Mouse (Mus musculus) stomach, postnatal 0 days (tissue): Measurements from ENCODE around the gene Insig1. TPM values are rescaled to one million over a fixed set of nuclear protein-coding genes. Genes with fewer than 3 reads are reported as not detected.

Experiments used
- ATAC-seq: fragments of 200-750 bp; cut with Nextera tagmentation; 2 replicates; pipeline ENCODE4 v1.8.0; 2017; ENCODE audit not compliant: low FRiP score, low TSS enrichment
- DNase-seq: peaks from one replicate; pipeline ENCODE4 v3.0.0-alpha.2; 2016; ENCODE audit warnings: low spot score
- H3K27ac ChIP-seq: fragments of 300-500 bp; sonication (generic); replicated peaks from 2 replicates; pipeline ENCODE4 v1.5.1; 2014; ENCODE audit warnings: mild to moderate bottlenecking, control low read depth
- H3K27me3 ChIP-seq: fragments of 300-500 bp; sonication (generic); 2 replicates; pipeline ENCODE4 v1.6.1; 2014; ENCODE audit warnings: low read length; ENCODE audit not compliant: control insufficient read depth, insufficient read depth
- H3K36me3 ChIP-seq: fragments of 300-500 bp; sonication (generic); 2 replicates; pipeline ENCODE4 v1.6.1; 2014; ENCODE audit warnings: low read length, mixed read lengths; ENCODE audit not compliant: control insufficient read depth, insufficient read depth
- H3K4me1 ChIP-seq: fragments of 300-500 bp; sonication (generic); replicated peaks from 2 replicates; pipeline ENCODE4 v1.6.1; 2014; ENCODE audit warnings: antibody characterized with exemption; ENCODE audit not compliant: control insufficient read depth, insufficient read depth
- H3K4me2 ChIP-seq: fragments of 300-500 bp; sonication (generic); replicated peaks from 2 replicates; pipeline ENCODE4 v1.6.1; 2014; ENCODE audit warnings: low read depth, mild to moderate bottlenecking, control low read depth, moderate library complexity
- H3K4me3 ChIP-seq: fragments of 300-500 bp; sonication (generic); 2 replicates; pipeline ENCODE4 v1.5.1; 2014; ENCODE audit warnings: low read depth, low read length, control low read depth
- H3K9ac ChIP-seq: fragments of 300-500 bp; sonication (generic); 2 replicates; pipeline ENCODE4 v1.6.1; 2014; ENCODE audit warnings: mild to moderate bottlenecking, low read length, control low read depth, mixed read lengths
- H3K9me3 ChIP-seq: fragments of 300-500 bp; sonication (generic); 2 replicates; pipeline ENCODE4 v1.6.1; 2016; ENCODE audit warnings: low read length; ENCODE audit not compliant: control insufficient read depth
- CTCF ChIP-seq: IDR thresholded peaks from 2 replicates; pipeline ENCODE4 v1.5.1; 2016; ENCODE audit warnings: antibody characterized with exemption, low read depth, mild to moderate bottlenecking, moderate library complexity
- EP300 ChIP-seq: optimal IDR thresholded peaks from 2 replicates; pipeline ENCODE3; 2016; ENCODE audit warnings: antibody characterized with exemption
- WGBS: fragments of 180-500 bp; shearing (Covaris S2); extraction: QIAGEN DNeasy Blood & Tissue Kit; methylation state at CpG from one replicate; pipeline ENCODE4 v1.1.7; 2014; 5-methylcytosine and 5-hydroxymethylcytosine counted together
- polyA plus RNA-seq: library from polyadenylated mRNA; unstranded; fragments of >200 nt; fragmentation: Nextera tagmentation; extraction: Ambion mirVana; gene quantifications from 2 replicates; pipeline ENCODE4 v1.2.1, GENCODE M21; 2015

Insig1 gene
- polyA plus RNA-seq, 1 experiment from 2014 or later: 67.7 TPM

- peak; percentile 99 for ATAC-seq
- 45% methylated on average over 2 of the region's 2 CpGs for WGBS
- TF ChIP-seq CTCF: no peak
- Histone ChIP-seq H3K4me1 (no peaks in the 10 kb centered on the region), H3K9me3 (no peaks in the 10 kb centered on the region), H3K27me3 (no peaks in the 10 kb centered on the region), H3K9ac (no peak overlapping the region), H3K4me2 (no peak overlapping the region), H3K27ac (peak overlapping the region; percentile 65; the same call in 1 of the 2 replicates), H3K4me3 (no peak overlapping the region), H3K36me3 (no peaks in the 10 kb centered on the region; the same call in 1 of the 2 replicates)
- peak; percentile 88 for DNase-seq
Observed at GRCm38 (mm10) chr5:28055450-28055849, 15.7 kb upstream of the Insig1 start.

- no peak overlapping the region for H3K4me3 ChIP-seq
- no peak overlapping the region for H3K4me2 ChIP-seq
- WGBS: 82% methylated on average over 3 of the region's 3 CpGs
- DNase-seq (no peak), ATAC-seq (no peak)
- no peak for TF ChIP-seq CTCF
- no peak for TF ChIP-seq EP300
- H3K27ac ChIP-seq: no peak overlapping the region
- no peak overlapping the region for H3K9ac ChIP-seq
- no peaks in the 10 kb centered on the region for H3K36me3 ChIP-seq
- H3K9me3 ChIP-seq: no peaks in the 10 kb centered on the region
- H3K27me3 ChIP-seq: no peaks in the 10 kb centered on the region
- H3K4me1 ChIP-seq: peaks cover 3% of the 10 kb centered on the region; the same call in 1 of the 2 replicates
Observed at GRCm38 (mm10) chr5:28056877-28057276, 14.3 kb upstream of the Insig1 start.

GRCm38 (mm10) chr5:28060506-28060905 lies 10.7 kb upstream of the Insig1 start:
- H3K27me3 ChIP-seq: no peaks in the 10 kb centered on the region
- H3K36me3 ChIP-seq: no peaks in the 10 kb centered on the region
- no peak overlapping the region for H3K4me3 ChIP-seq
- no peak for DNase-seq
- peak overlapping the region; percentile 67 for H3K27ac ChIP-seq
- no peak overlapping the region for H3K4me2 ChIP-seq
- TF ChIP-seq EP300 (no peak), CTCF (no peak)
- H3K4me1 ChIP-seq: peaks cover 6% of the 10 kb centered on the region; the same call in 1 of the 2 replicates
- ATAC-seq: no peak
- no peak overlapping the region for H3K9ac ChIP-seq
- no peaks in the 10 kb centered on the region for H3K9me3 ChIP-seq

- Histone ChIP-seq H3K4me3 (no peak overlapping the region), H3K9me3 (no peaks in the 10 kb centered on the region), H3K4me1 (peaks cover 6% of the 10 kb centered on the region; the same call in 1 of the 2 replicates), H3K9ac (no peak overlapping the region), H3K4me2 (no peak overlapping the region), H3K27ac (peak overlapping the region; percentile 67), H3K36me3 (no peaks in the 10 kb centered on the region), H3K27me3 (no peaks in the 10 kb centered on the region)
- ATAC-seq (no peak), DNase-seq (no peak)
- TF ChIP-seq CTCF (0 out of 2 replicates have a peak, but pooled peaks have one; percentile 17), EP300 (no peak)
- WGBS: 46% methylated on average over 6 of the region's 6 CpGs
Observed at GRCm38 (mm10) chr5:28061011-28061410, 10.2 kb upstream of the Insig1 start.

- no peak overlapping the region for H3K9ac ChIP-seq
- ATAC-seq (peak; percentile 60; the same call in 1 of the 2 replicates), DNase-seq (no peak)
- H3K4me1 ChIP-seq: peaks cover 6% of the 10 kb centered on the region; the same call in 1 of the 2 replicates
- H3K36me3 ChIP-seq: no peaks in the 10 kb centered on the region
- H3K4me2 ChIP-seq: no peak overlapping the region
- H3K27me3 ChIP-seq: no peaks in the 10 kb centered on the region
- H3K27ac ChIP-seq: no peak overlapping the region
- WGBS: 37% methylated on average over 3 of the region's 3 CpGs
- no peak overlapping the region for H3K4me3 ChIP-seq
- TF ChIP-seq EP300 (no peak), CTCF (no peak)
- H3K9me3 ChIP-seq: no peaks in the 10 kb centered on the region
Observed at GRCm38 (mm10) chr5:28063989-28064624, 7.1 kb upstream of the Insig1 start.

- H3K36me3 ChIP-seq: no peaks in the 10 kb centered on the region
- no peaks in the 10 kb centered on the region for H3K27me3 ChIP-seq
- no peaks in the 10 kb centered on the region for H3K9me3 ChIP-seq
- no peak overlapping the region for H3K27ac ChIP-seq
- H3K4me3 ChIP-seq: no peak overlapping the region
- no peak overlapping the region for H3K9ac ChIP-seq
- H3K4me2 ChIP-seq: no peak overlapping the region
- TF ChIP-seq EP300: no peak
- TF ChIP-seq CTCF: no peak
- H3K4me1 ChIP-seq: peaks cover 6% of the 10 kb centered on the region
- 59% methylated on average over 4 of the region's 4 CpGs for WGBS
- ATAC-seq: no peak
- no peak for DNase-seq
Observed at GRCm38 (mm10) chr5:28065275-28065674, 5.9 kb upstream of the Insig1 start.
